Mouse (Mus musculus) heart, embryonic 14.5 days (tissue): ENCODE measurements around the gene Adamts6. TPM values are rescaled to one million over a fixed set of nuclear protein-coding genes. Genes with fewer than 3 reads are reported as not detected.
A peak's percentile ranks its signal among the peaks of the same experiment; 100 is the strongest.

Experiments
- ATAC-seq: fragments of 200-750 bp; cut with Nextera tagmentation; 2 replicates; pipeline ENCODE4 v1.8.0; 2017; ENCODE audit warnings: low read depth, moderate TSS enrichment; ENCODE audit not compliant: insufficient number of reproducible peaks, insufficient read depth, low FRiP score
- H3K27ac ChIP-seq, 2 experiments: fragments of 200-500 bp in 1 of 2; fragments of 300-500 bp in 1 of 2; sonication (generic) in 1 of 2; replicated peaks in 1 of 2; 2 replicates each; pipeline ENCODE4 v1.5.1; 2012 to 2014; ENCODE audit warnings: low read depth in 2 of 2, low read length in 2 of 2, control low read depth in 1 of 2, mild to moderate bottlenecking in 1 of 2, mixed read lengths in 1 of 2; ENCODE audit not compliant: control insufficient read depth in 1 of 2, insufficient read depth in 1 of 2
- H3K27me3 ChIP-seq: fragments of 300-500 bp; sonication (generic); 2 replicates; pipeline ENCODE4 v1.6.1; 2014; ENCODE audit warnings: mild to moderate bottlenecking, low read length, control low read depth; ENCODE audit not compliant: control insufficient read depth, insufficient read depth
- H3K36me3 ChIP-seq: fragments of 300-500 bp; sonication (generic); 2 replicates; pipeline ENCODE4 v1.6.1; 2014; ENCODE audit warnings: mild to moderate bottlenecking, control low read depth, low read length, mixed read lengths; ENCODE audit not compliant: control insufficient read depth, insufficient read depth
- H3K4me1 ChIP-seq, 2 experiments: fragments of 200-500 bp in 1 of 2; fragments of 300-500 bp in 1 of 2; sonication (generic) in 1 of 2; 2 replicates each; pipeline ENCODE4 v1.6.1; 2012 to 2014; ENCODE audit warnings: low read length in 2 of 2, control low read depth in 1 of 2, mixed read lengths in 1 of 2; ENCODE audit not compliant: control insufficient read depth in 2 of 2, insufficient read depth in 2 of 2
- H3K4me2 ChIP-seq: fragments of 300-500 bp; sonication (generic); 2 replicates; pipeline ENCODE4 v1.6.1; 2014; ENCODE audit warnings: mild to moderate bottlenecking, low read length
- H3K4me3 ChIP-seq, 2 experiments: fragments of 200-500 bp in 1 of 2; fragments of 300-500 bp in 1 of 2; sonication (generic) in 1 of 2; 2 replicates each; pipeline ENCODE4 v1.5.1; 2012 to 2014; ENCODE audit warnings: low read length in 2 of 2, mild to moderate bottlenecking in 2 of 2, control low read depth in 1 of 2, low read depth in 1 of 2, moderate library complexity in 1 of 2; ENCODE audit not compliant: control insufficient read depth in 1 of 2, insufficient read depth in 1 of 2
- H3K9ac ChIP-seq: fragments of 300-500 bp; sonication (generic); 2 replicates; pipeline ENCODE4 v1.6.1; 2014; ENCODE audit warnings: mild to moderate bottlenecking, low read length
- H3K9me3 ChIP-seq: fragments of 300-500 bp; sonication (generic); 2 replicates; pipeline ENCODE4 v1.6.1; 2016; ENCODE audit warnings: low read length, control low read depth; ENCODE audit not compliant: control insufficient read depth
- WGBS: fragments of 180-500 bp; shearing (Covaris S2); extraction: QIAGEN DNeasy Blood & Tissue Kit; methylation state at CpG from one replicate; pipeline ENCODE4 v1.1.7; 2014; 5-methylcytosine and 5-hydroxymethylcytosine counted together
- polyA plus RNA-seq: library from polyadenylated mRNA; unstranded; fragments of >200 nt; fragmentation: Nextera tagmentation; extraction: Ambion mirVana; gene quantifications from 2 replicates; pipeline ENCODE4 v1.2.1, GENCODE M21; 2014

Gene Adamts6
- polyA plus RNA-seq, 1 experiment from 2014 or later: 9.8 TPM

GRCm38 (mm10) chr13:104468061-104468460 is 180.4 kb downstream of the Adamts6 start:
- no peaks in the 10 kb centered on the region for H3K4me1 ChIP-seq
- no peak overlapping the region for H3K4me3 ChIP-seq
- no peak overlapping the region for H3K9ac ChIP-seq
- no peaks in the 10 kb centered on the region for H3K27me3 ChIP-seq
- no peak overlapping the region for H3K27ac ChIP-seq
- H3K4me2 ChIP-seq: no peak overlapping the region
- peaks cover 15% of the 10 kb centered on the region for H3K36me3 ChIP-seq
- H3K9me3 ChIP-seq: no peaks in the 10 kb centered on the region
- WGBS: 84% methylated on average over 1 of the region's 1 CpGs
- ATAC-seq: no peak

- Histone ChIP-seq H3K4me1 (no peaks in the 10 kb centered on the region), H3K4me3 (no peak overlapping the region), H3K9me3 (no peaks in the 10 kb centered on the region), H3K27ac (peak overlapping the region in 1 of 2 experiments; percentile 24; a peak in 2 of 4 replicates), H3K9ac (no peak overlapping the region), H3K36me3 (peaks cover 34% of the 10 kb centered on the region), H3K27me3 (no peaks in the 10 kb centered on the region), H3K4me2 (no peak overlapping the region)
- ATAC-seq: no peak
- 51% methylated on average over 9 of the region's 9 CpGs for WGBS
These were observed 188.8 kb downstream of the Adamts6 start for GRCm38 (mm10) chr13:104476285-104476956.

GRCm38 (mm10) chr13:104482426-104483089 is 194.9 kb downstream of the Adamts6 start:
- peaks cover 31% of the 10 kb centered on the region for H3K36me3 ChIP-seq
- 75% methylated on average over 8 of the region's 8 CpGs for WGBS
- no peak for ATAC-seq

GRCm38 (mm10) chr13:104483111-104483722 is 195.6 kb downstream of the Adamts6 start:
- H3K9me3 ChIP-seq: no peaks in the 10 kb centered on the region
- H3K27me3 ChIP-seq: no peaks in the 10 kb centered on the region
- no peak for ATAC-seq
- WGBS: 72% methylated on average over 12 of the region's 12 CpGs
- no peak overlapping the region for H3K9ac ChIP-seq
- H3K36me3 ChIP-seq: peaks cover 27% of the 10 kb centered on the region
- H3K4me1 ChIP-seq: peaks cover 0 to 6% of the 10 kb centered on the region in 2 experiments; a peak in 1 of 4 replicates
- H3K4me2 ChIP-seq: no peak overlapping the region
- no peak overlapping the region for H3K4me3 ChIP-seq
- peak overlapping the region in 1 of 2 experiments; percentile 9; a peak in 1 of 4 replicates for H3K27ac ChIP-seq

More at GRCm38 (mm10) chr13:104482426-104483089, 194.9 kb downstream of the Adamts6 start:
- Histone ChIP-seq H3K9me3 (no peaks in the 10 kb centered on the region), H3K4me2 (no peak overlapping the region), H3K27me3 (no peaks in the 10 kb centered on the region), H3K4me1 (peaks cover 0 to 6% of the 10 kb centered on the region in 2 experiments; a peak in 1 of 4 replicates), H3K4me3 (no peak overlapping the region), H3K9ac (no peak overlapping the region), H3K27ac (no peak overlapping the region)

GRCm38 (mm10) chr13:104491046-104491811 is 203.6 kb downstream of the Adamts6 start:
- Histone ChIP-seq H3K4me3 (no peak overlapping the region), H3K9me3 (no peaks in the 10 kb centered on the region), H3K27ac (peak overlapping the region; percentile 34 to 49; a peak in 3 of 4 replicates), H3K27me3 (no peaks in the 10 kb centered on the region), H3K9ac (no peak overlapping the region), H3K4me1 (peaks cover 7 to 10% of the 10 kb centered on the region in 2 experiments), H3K4me2 (no peak overlapping the region), H3K36me3 (peaks cover 16% of the 10 kb centered on the region; the same call in 1 of the 2 replicates)
- ATAC-seq: no peak
- 63% methylated on average over 4 of the region's 4 CpGs for WGBS

- Histone ChIP-seq H3K4me2 (no peak overlapping the region), H3K27ac (no peak overlapping the region; a peak in 1 of 4 replicates), H3K9ac (no peak overlapping the region), H3K4me1 (peaks cover 7 to 10% of the 10 kb centered on the region in 2 experiments), H3K9me3 (no peaks in the 10 kb centered on the region), H3K36me3 (peaks cover 20% of the 10 kb centered on the region), H3K4me3 (no peak overlapping the region), H3K27me3 (no peaks in the 10 kb centered on the region)
- WGBS: 46% methylated on average over 8 of the region's 8 CpGs
- no peak for ATAC-seq
These were observed 205.9 kb downstream of the Adamts6 start for GRCm38 (mm10) chr13:104493466-104493993.
